Mouse (Mus musculus): ENCODE measurements around the gene Spred1.

GRCm38 (mm10) chr2:117222651-117223050, 101.5 kb downstream of the Spred1 start:
- TF ChIP-seq CTCF (IDR thresholded peaks at IDR 0.05; ENCODE audit: extremely low read depth, insufficient read depth, low read length) (no peak), POLR2A (IDR thresholded peaks at IDR 0.05; ENCODE audit: extremely low read depth, insufficient read depth, low read length) (no peak)
